In the genomic region with DNA sequence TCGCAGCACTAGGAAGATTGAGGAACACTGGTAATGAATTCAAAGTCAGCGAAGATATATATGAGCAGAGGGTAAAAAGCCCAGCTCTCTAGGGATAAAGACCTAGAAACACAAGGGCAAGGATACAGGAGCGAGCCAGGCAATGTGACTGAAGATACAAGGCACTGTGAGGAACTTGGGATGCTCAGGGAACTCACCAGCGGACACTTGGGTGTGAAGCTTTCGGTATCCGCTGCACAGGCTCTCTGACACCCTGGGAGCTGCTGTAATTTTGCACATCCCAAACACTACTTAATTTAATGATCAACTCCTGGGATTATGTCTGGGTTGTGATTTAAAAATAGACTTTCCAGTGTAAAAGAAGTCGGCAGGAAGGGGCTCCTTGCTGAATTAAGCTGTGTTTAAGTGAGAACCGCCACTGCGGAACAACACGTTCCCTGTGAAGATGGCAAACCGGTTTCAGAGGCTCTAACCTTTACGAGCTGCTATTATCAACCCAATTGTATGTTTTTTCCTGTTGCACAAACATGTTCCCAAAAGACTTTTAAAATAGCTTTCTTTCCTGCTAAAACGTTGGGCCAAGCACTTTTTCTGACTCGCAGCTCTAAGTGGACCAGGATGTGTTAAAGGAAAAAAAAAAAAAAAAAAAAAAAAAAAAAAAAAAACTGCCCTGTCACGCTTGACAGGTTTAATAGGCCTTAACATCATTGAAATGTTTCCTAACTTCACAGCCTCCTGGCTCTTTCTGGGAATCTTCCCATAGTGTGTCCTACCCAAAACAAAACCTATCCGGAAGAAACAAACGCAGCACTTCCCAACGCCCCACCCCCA, we compare ENCODE assay signal across 8 mouse cellular contexts. TPM values are rescaled to one million over a fixed set of nuclear protein-coding genes. Genes with fewer than 3 reads are reported as not detected.
A peak's percentile ranks its signal among the peaks of the same experiment; 100 is the strongest.
DNase-seq lines count a peak whose midpoint lies in the region; ATAC-seq lines count a peak whose summit lies in the region.

No protein-coding gene starts in this region.

- ATAC-seq in hindbrain, embryonic 16.5 days = no peak
- no peak for ATAC-seq in frontal cortex, adult (ENCODE audit: low TSS enrichment)

- H3K4me2 ChIP-seq in hindbrain, embryonic 16.5 days (ENCODE audit: low read length) = peak overlapping the region; percentile 40

- H3K27ac ChIP-seq in embryonic facial prominence, embryonic 10.5 days (replicated peaks) = no peak overlapping the region
- no peak overlapping the region; the same call in 1 of the 2 replicates for H3K27ac ChIP-seq in hindbrain, embryonic 16.5 days (ENCODE audit: low read depth, low read length)
- no peak overlapping the region for H3K27ac ChIP-seq in midbrain, embryonic 10.5 days (replicated peaks)

- peak; percentile 46 for DNase-seq in embryo, embryonic 10.5 days (ENCODE audit: low spot score)
- no peak for DNase-seq in embryo, embryonic 10 days (ENCODE audit: low spot score)
- no peak for DNase-seq in embryonic facial prominence, embryonic 10.5 days (ENCODE audit: low spot score)
- no peak for DNase-seq in midbrain, embryonic 10.5 days (ENCODE audit: low spot score)
- DNase-seq in gastrocnemius, adult 18-20 months (ENCODE audit: low spot score) = no peak
- no peak for DNase-seq in right cerebral cortex, postnatal 10 days (ENCODE audit: low spot score in 2 of 2)

- peaks cover 25% of the 10 kb centered on the region for H3K4me1 ChIP-seq in embryonic facial prominence, embryonic 10.5 days
- H3K4me1 ChIP-seq in hindbrain, embryonic 16.5 days (ENCODE audit: control insufficient read depth, insufficient read depth, low read depth, low read length) = no peaks in the 10 kb centered on the region
- peaks cover 23% of the 10 kb centered on the region for H3K4me1 ChIP-seq in midbrain, embryonic 10.5 days

- no peaks in the 10 kb centered on the region for H3K36me3 ChIP-seq in embryonic facial prominence, embryonic 10.5 days (replicated peaks)
- H3K36me3 ChIP-seq in hindbrain, embryonic 16.5 days (ENCODE audit: control insufficient read depth, insufficient read depth, low read length) = no peaks in the 10 kb centered on the region
- no peaks in the 10 kb centered on the region for H3K36me3 ChIP-seq in midbrain, embryonic 10.5 days

- H3K9me3 ChIP-seq in embryonic facial prominence, embryonic 10.5 days = no peaks in the 10 kb centered on the region
- no peaks in the 10 kb centered on the region for H3K9me3 ChIP-seq in hindbrain, embryonic 16.5 days (ENCODE audit: control insufficient read depth, low read length)
- no peaks in the 10 kb centered on the region for H3K9me3 ChIP-seq in midbrain, embryonic 10.5 days (replicated peaks)

- H3K9ac ChIP-seq in hindbrain, embryonic 16.5 days (ENCODE audit: low read depth, low read length) = no peak overlapping the region

- WGBS in embryonic facial prominence, embryonic 10.5 days = 39% methylated on average over 18 of the region's 18 CpGs
- 43% methylated on average over 18 of the region's 18 CpGs for WGBS in hindbrain, embryonic 16.5 days
- 46% methylated on average over 18 of the region's 18 CpGs for WGBS in midbrain, embryonic 10.5 days

- no peaks in the 10 kb centered on the region for H3K27me3 ChIP-seq in embryonic facial prominence, embryonic 10.5 days (replicated peaks; ENCODE audit: low read depth, poor library complexity, severe bottlenecking)
- no peaks in the 10 kb centered on the region for H3K27me3 ChIP-seq in hindbrain, embryonic 16.5 days (replicated peaks; ENCODE audit: control insufficient read depth, insufficient read depth, low read length)
- H3K27me3 ChIP-seq in midbrain, embryonic 10.5 days (ENCODE audit: low read depth, poor library complexity, severe bottlenecking) = no peaks in the 10 kb centered on the region

- H3K4me3 ChIP-seq in embryonic facial prominence, embryonic 10.5 days = peak overlapping the region; percentile 37
- H3K4me3 ChIP-seq in hindbrain, embryonic 16.5 days (ENCODE audit: low read length) = 0 out of 2 replicates have a peak overlapping the region, but pooled peaks have one; percentile 6
- peak overlapping the region; percentile 27 for H3K4me3 ChIP-seq in midbrain, embryonic 10.5 days

RNA-seq across cellular contexts. Expression of a gene that starts 38.4 kb away (rescaled TPM):
- polyA plus RNA-seq in embryonic facial prominence, embryonic 10.5 days (2016; fragmentation: Nextera tagmentation; extraction: Ambion mirVana) = 14.8 and 18.5 TPM in 2 replicates
- polyA plus RNA-seq in hindbrain, embryonic 16.5 days (2015; fragmentation: Nextera tagmentation; extraction: Ambion mirVana) = 13.9 and 16.5 TPM in 2 replicates
- polyA plus RNA-seq in midbrain, embryonic 10.5 days (2016; fragmentation: Nextera tagmentation; extraction: Ambion mirVana) = 11.3 and 13.4 TPM in 2 replicates
- total RNA-seq in gastrocnemius, adult 18-20 months (2021) = 10 to 100 TPM; 11.1 TPM
